ENCODE assay signal across 8 mouse cellular contexts in the genomic region with DNA sequence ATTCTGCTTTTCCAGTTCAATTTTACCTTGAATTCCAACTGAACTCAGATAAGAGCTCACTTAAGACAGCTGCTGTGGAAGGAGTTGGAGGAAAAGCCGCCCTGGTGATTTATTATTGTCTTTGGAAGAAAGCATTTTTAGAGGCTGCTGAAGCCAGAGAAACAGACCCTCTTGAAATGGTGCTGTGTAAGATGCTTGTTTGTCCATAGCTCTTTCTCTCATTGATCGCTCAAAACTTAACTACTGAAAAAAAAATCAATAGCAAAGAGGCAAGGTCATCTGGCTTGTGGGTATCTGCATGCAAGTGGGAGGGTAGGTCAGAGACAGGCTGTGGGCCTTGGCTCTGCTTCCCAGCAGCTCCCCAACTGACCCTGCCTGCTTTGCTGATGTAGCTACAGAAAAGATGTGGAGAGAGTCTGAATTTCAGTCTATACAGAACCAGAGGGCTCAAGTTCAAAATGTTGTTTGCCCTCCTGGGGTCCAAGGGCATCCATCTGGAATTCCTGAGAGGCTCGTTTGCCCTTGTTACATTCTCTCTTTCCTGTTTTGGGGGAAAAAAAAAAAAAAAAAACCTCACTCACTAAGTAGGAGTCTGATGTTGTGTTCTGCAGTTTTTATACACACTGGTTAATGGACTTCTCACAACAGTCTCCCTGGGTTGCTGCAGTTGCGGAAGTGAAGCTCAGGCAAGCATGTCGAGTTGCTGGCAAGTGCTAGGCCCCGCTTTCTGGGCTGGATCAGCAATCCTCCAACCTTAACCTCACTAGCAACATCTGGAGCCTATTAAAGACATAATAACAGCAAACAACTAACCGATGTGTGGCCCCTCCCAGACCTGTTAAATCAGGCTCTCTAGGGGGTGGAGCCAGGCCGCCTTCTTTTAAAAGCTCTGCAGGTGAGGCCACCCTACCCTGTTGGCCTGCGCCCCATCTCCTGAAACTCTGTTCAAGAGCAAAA.
DNase-seq lines count a peak whose midpoint lies in the region; ATAC-seq and TF ChIP-seq lines count a peak whose summit lies in the region.

No protein-coding gene starts in this region.

- peak; percentile 26 for DNase-seq in lung, embryonic 14.5 days
- no peak for DNase-seq in lung, postnatal 10 days
- peak; percentile 75 for DNase-seq in kidney, postnatal 0 days (ENCODE audit: low spot score)
- peak; percentile 25 for DNase-seq in neural tube, embryonic 11.5 days (ENCODE audit: low spot score)
- no peak for DNase-seq in midbrain, postnatal 0 days (ENCODE audit: low spot score)
- DNase-seq in right cerebral cortex, postnatal 25 days, result no peak
- DNase-seq in thymus, postnatal 14 days, result no peak

- no peak for ATAC-seq in lung, embryonic 14.5 days (ENCODE audit: insufficient read depth)
- peak; percentile 64 for ATAC-seq in embryonic facial prominence, embryonic 12.5 days (ENCODE audit: insufficient number of reproducible peaks, insufficient read depth, low FRiP score, low TSS enrichment)
- ATAC-seq in kidney, postnatal 0 days (replicated peaks; ENCODE audit: low FRiP score, low read depth), result peak; percentile 75
- ATAC-seq in neural tube, embryonic 11.5 days (ENCODE audit: insufficient read depth, low FRiP score, low TSS enrichment), result no peak
- ATAC-seq in midbrain, postnatal 0 days (ENCODE audit: low FRiP score), result no peak

- H3K9ac ChIP-seq in lung, embryonic 14.5 days, result no peak overlapping the region
- H3K9ac ChIP-seq in embryonic facial prominence, embryonic 12.5 days, result no peak overlapping the region
- 0 out of 2 replicates have a peak overlapping the region, but pooled peaks have one; percentile 10 for H3K9ac ChIP-seq in kidney, postnatal 0 days (ENCODE audit: low read depth, low read length)
- H3K9ac ChIP-seq in neural tube, embryonic 11.5 days (ENCODE audit: low read length), result 0 out of 2 replicates have a peak overlapping the region, but pooled peaks have one; percentile 14
- H3K9ac ChIP-seq in midbrain, postnatal 0 days (replicated peaks; ENCODE audit: low read length, poor library complexity, severe bottlenecking), result no peak overlapping the region

- no peak overlapping the region for H3K4me3 ChIP-seq in lung, embryonic 14.5 days (ENCODE audit: low read depth, low read length)
- H3K4me3 ChIP-seq in embryonic facial prominence, embryonic 12.5 days, result no peak overlapping the region
- no peak overlapping the region for H3K4me3 ChIP-seq in kidney, postnatal 0 days (replicated peaks; ENCODE audit: low read depth, low read length)
- no peak overlapping the region for H3K4me3 ChIP-seq in neural tube, embryonic 11.5 days (ENCODE audit: low read depth, low read length)
- no peak overlapping the region for H3K4me3 ChIP-seq in midbrain, postnatal 0 days (ENCODE audit: low read depth, low read length)

- no peaks in the 10 kb centered on the region for H3K9me3 ChIP-seq in lung, embryonic 14.5 days (ENCODE audit: low read depth, low read length)
- H3K9me3 ChIP-seq in embryonic facial prominence, embryonic 12.5 days, result no peaks in the 10 kb centered on the region
- no peaks in the 10 kb centered on the region for H3K9me3 ChIP-seq in kidney, postnatal 0 days (replicated peaks; ENCODE audit: low read length)
- H3K9me3 ChIP-seq in neural tube, embryonic 11.5 days (ENCODE audit: control insufficient read depth, low read length), result no peaks in the 10 kb centered on the region
- no peaks in the 10 kb centered on the region for H3K9me3 ChIP-seq in midbrain, postnatal 0 days (ENCODE audit: low read length)

- H3K27ac ChIP-seq in lung, embryonic 14.5 days (ENCODE audit: low read depth), result peak overlapping the region; percentile 42; the same call in 1 of the 2 replicates
- peak overlapping the region; percentile 82 for H3K27ac ChIP-seq in embryonic facial prominence, embryonic 12.5 days
- H3K27ac ChIP-seq in kidney, postnatal 0 days, result peak overlapping the region; percentile 74
- peak overlapping the region; percentile 49; the same call in 1 of the 2 replicates for H3K27ac ChIP-seq in neural tube, embryonic 11.5 days (ENCODE audit: low read depth, low read length)
- H3K27ac ChIP-seq in midbrain, postnatal 0 days (ENCODE audit: low read depth, low read length), result no peak overlapping the region

- no peak for TF ChIP-seq CTCF in lung, embryonic 14.5 days (IDR thresholded peaks at IDR 0.05; ENCODE audit: low read depth)
- no peak for TF ChIP-seq CTCF in kidney, postnatal 0 days (IDR thresholded peaks at IDR 0.05; ENCODE audit: low read depth)
- no peak for TF ChIP-seq CTCF in midbrain, postnatal 0 days (IDR thresholded peaks at IDR 0.05)

- no peak overlapping the region for H3K4me2 ChIP-seq in lung, embryonic 14.5 days
- no peak overlapping the region for H3K4me2 ChIP-seq in embryonic facial prominence, embryonic 12.5 days (replicated peaks)
- no peak overlapping the region for H3K4me2 ChIP-seq in kidney, postnatal 0 days (ENCODE audit: low read length)
- H3K4me2 ChIP-seq in neural tube, embryonic 11.5 days (ENCODE audit: low read depth), result no peak overlapping the region
- no peak overlapping the region for H3K4me2 ChIP-seq in midbrain, postnatal 0 days (ENCODE audit: low read depth, low read length, poor library complexity, severe bottlenecking)

- WGBS in lung, embryonic 14.5 days, result 37% methylated on average over 9 of the region's 9 CpGs
- WGBS in embryonic facial prominence, embryonic 12.5 days, result 30% methylated on average over 9 of the region's 9 CpGs
- 26% methylated on average over 9 of the region's 9 CpGs for WGBS in kidney, postnatal 0 days
- WGBS in neural tube, embryonic 11.5 days, result 43% methylated on average over 9 of the region's 9 CpGs
- 64% methylated on average over 9 of the region's 9 CpGs for WGBS in midbrain, postnatal 0 days

- H3K27me3 ChIP-seq in lung, embryonic 14.5 days (ENCODE audit: insufficient read depth, low read length), result no peaks in the 10 kb centered on the region
- H3K27me3 ChIP-seq in embryonic facial prominence, embryonic 12.5 days, result no peaks in the 10 kb centered on the region
- no peaks in the 10 kb centered on the region for H3K27me3 ChIP-seq in kidney, postnatal 0 days (ENCODE audit: insufficient read depth, low read length)
- H3K27me3 ChIP-seq in neural tube, embryonic 11.5 days (ENCODE audit: control insufficient read depth, insufficient read depth, low read length), result no peaks in the 10 kb centered on the region
- H3K27me3 ChIP-seq in midbrain, postnatal 0 days (ENCODE audit: insufficient read depth, low read length), result no peaks in the 10 kb centered on the region

- H3K36me3 ChIP-seq in lung, embryonic 14.5 days (ENCODE audit: insufficient read depth), result no peaks in the 10 kb centered on the region
- H3K36me3 ChIP-seq in embryonic facial prominence, embryonic 12.5 days, result no peaks in the 10 kb centered on the region
- H3K36me3 ChIP-seq in kidney, postnatal 0 days (ENCODE audit: insufficient read depth, low read length), result no peaks in the 10 kb centered on the region
- H3K36me3 ChIP-seq in neural tube, embryonic 11.5 days (ENCODE audit: control insufficient read depth, insufficient read depth, low read length), result no peaks in the 10 kb centered on the region
- H3K36me3 ChIP-seq in midbrain, postnatal 0 days (ENCODE audit: insufficient read depth, low read length), result no peaks in the 10 kb centered on the region

- H3K4me1 ChIP-seq in lung, embryonic 14.5 days (ENCODE audit: insufficient read depth), result peaks cover 12% of the 10 kb centered on the region
- peaks cover 28% of the 10 kb centered on the region; the same call in 1 of the 2 replicates for H3K4me1 ChIP-seq in embryonic facial prominence, embryonic 12.5 days
- peaks cover 6% of the 10 kb centered on the region for H3K4me1 ChIP-seq in kidney, postnatal 0 days (replicated peaks; ENCODE audit: insufficient read depth, low read length)
- peaks cover 21% of the 10 kb centered on the region for H3K4me1 ChIP-seq in neural tube, embryonic 11.5 days (ENCODE audit: control insufficient read depth, insufficient read depth, low read length)
- no peaks in the 10 kb centered on the region; the same call in 1 of the 2 replicates for H3K4me1 ChIP-seq in midbrain, postnatal 0 days (ENCODE audit: insufficient read depth, low read length)

Comparison
In these comparisons a context has a peak if more than half of its experiments do, and no peak if none do; other contexts are left out.
1. DNase-seq: peak in lung, embryonic 14.5 days (single experiment), kidney, postnatal 0 days (single experiment) and neural tube, embryonic 11.5 days (single experiment); none in lung, postnatal 10 days (single experiment), midbrain, postnatal 0 days (single experiment), right cerebral cortex, postnatal 25 days (single experiment) and thymus, postnatal 14 days (single experiment).
2. ATAC-seq: peak in embryonic facial prominence, embryonic 12.5 days (single experiment) and kidney, postnatal 0 days (single experiment); none in lung, embryonic 14.5 days (single experiment), neural tube, embryonic 11.5 days (single experiment) and midbrain, postnatal 0 days (single experiment).
3. H3K9ac ChIP-seq: peak in kidney, postnatal 0 days (single experiment) and neural tube, embryonic 11.5 days (single experiment); none in lung, embryonic 14.5 days (single experiment), embryonic facial prominence, embryonic 12.5 days (single experiment) and midbrain, postnatal 0 days (single experiment).